Mouse (Mus musculus) small intestine, adult 2 months (tissue): Measurements from ENCODE around the gene Tpd52l2.

ENCODE experiments used
- CTCF ChIP-seq: fragments of 200-500 bp; IDR thresholded peaks from 2 replicates; pipeline ENCODE4 v1.5.1; 2012; ENCODE audit warnings: low read depth, mild to moderate bottlenecking, control low read depth, inconsistent platforms, low read length, moderate library complexity, mixed read lengths; ENCODE audit not compliant: insufficient replicate concordance, insufficient read length; ENCODE audit errors: extremely low read depth
- POLR2A ChIP-seq: fragments of 200-500 bp; IDR thresholded peaks from 2 replicates; pipeline ENCODE4 v1.6.1; 2012; ENCODE audit warnings: low read depth, mild to moderate bottlenecking, control low read depth, inconsistent platforms, low read length, moderate library complexity

- no peak for TF ChIP-seq CTCF
- TF ChIP-seq POLR2A: no peak
Observed at GRCm38 (mm10) chr2:181465423-181465822, 31.5 kb upstream of the Tpd52l2 start.
